Mouse (Mus musculus) T-helper 2 cell (primary cell): ENCODE results near the gene Car4.

Source experiments
- in situ Hi-C: fragments of 300-600 bp; cut with MboI, MseI; formaldehyde crosslinking; loops from one replicate; pipeline ENCODE4 v1.15.1; 2025; ENCODE audit warnings: high pct_unique_total_duplicates

Car4 gene

GRCm38 (mm10) chr11:84995241-84995640 is 37.7 kb downstream of the Car4 start:
- in situ Hi-C loops: no loop called here

GRCm38 (mm10) chr11:85003566-85003965 is 46.0 kb downstream of the Car4 start:
- in situ Hi-C loops: no loop called here

- in situ Hi-C loops: no loop called here
Observed at GRCm38 (mm10) chr11:85013121-85013520, 55.5 kb downstream of the Car4 start.
